Comparison of ENCODE assay signal across 32 mouse cellular contexts in genomic region chr6:144984221-144984620, GRCm38 (mm10).
"Had no signal": no experiment of that assay in that cellular context is flagged by ENCODE, and none has a peak within 500 bp of the region (broad histone marks: within the 10 kb centered on the region; RNA-seq: fewer than 3 reads in every experiment).

No protein-coding gene starts in this region.

- H3K4me3 ChIP-seq: limb, embryonic 10.5 days; limb, embryonic 12.5 days; limb, embryonic 13.5 days; limb, embryonic 15.5 days; liver, embryonic 12.5 days; liver, embryonic 13.5 days; liver, embryonic 15.5 days; lung, embryonic 15.5 days; megakaryocyte, embryonic 14.5 days; midbrain, embryonic 10.5 days; midbrain, embryonic 12.5 days; midbrain, embryonic 13.5 days; midbrain, embryonic 15.5 days; myocyte; neural tube, embryonic 12.5 days had no signal

- H3K4me2 ChIP-seq: limb, embryonic 12.5 days; limb, embryonic 13.5 days; limb, embryonic 15.5 days; liver, embryonic 11.5 days; liver, embryonic 12.5 days; liver, embryonic 13.5 days; liver, embryonic 15.5 days; lung, embryonic 14.5 days; lung, embryonic 15.5 days; midbrain, embryonic 11.5 days; midbrain, embryonic 12.5 days; midbrain, embryonic 13.5 days; midbrain, embryonic 15.5 days; neural tube, embryonic 12.5 days had no signal

- H3K9me3 ChIP-seq: limb, embryonic 10.5 days; limb, embryonic 12.5 days; limb, embryonic 13.5 days; limb, embryonic 15.5 days; liver, embryonic 12.5 days; liver, embryonic 13.5 days; liver, embryonic 15.5 days; lung, embryonic 15.5 days; midbrain, embryonic 10.5 days; midbrain, embryonic 12.5 days; midbrain, embryonic 13.5 days; midbrain, embryonic 15.5 days; neural tube, embryonic 12.5 days had no signal

- ATAC-seq: liver, embryonic 12.5 days; liver, postnatal 0 days; lung, postnatal 0 days; midbrain, embryonic 13.5 days; midbrain, embryonic 15.5 days; midbrain, embryonic 16.5 days had no signal

- H3K4me1 ChIP-seq: limb, embryonic 12.5 days; limb, embryonic 13.5 days; limb, embryonic 15.5 days; liver, embryonic 12.5 days; liver, embryonic 13.5 days; liver, embryonic 15.5 days; lung, embryonic 15.5 days; megakaryocyte, embryonic 14.5 days; midbrain, embryonic 10.5 days; midbrain, embryonic 12.5 days; midbrain, embryonic 13.5 days; midbrain, embryonic 15.5 days; neural tube, embryonic 12.5 days had no signal

- DNase-seq: left cerebral cortex, postnatal 4 days; liver; liver, embryonic 13.5 days; liver, postnatal 0 days; lung, adult 18-20 months; lung, adult 2 months; lung, embryonic 14.5 days; lung, postnatal 10 days; lung, postnatal 14 days; lung, postnatal 36 days; lung, postnatal 4 days; midbrain, embryonic 14.5 days had no signal

- H3K27ac ChIP-seq: limb, embryonic 10.5 days; limb, embryonic 12.5 days; limb, embryonic 13.5 days; limb, embryonic 15.5 days; liver, embryonic 12.5 days; liver, embryonic 13.5 days; liver, embryonic 14.5 days; liver, embryonic 15.5 days; lung, embryonic 15.5 days; macrophage; midbrain, embryonic 10.5 days; midbrain, embryonic 12.5 days; midbrain, embryonic 13.5 days; midbrain, embryonic 15.5 days; neural tube, embryonic 12.5 days had no signal

- H3K9ac ChIP-seq: limb, embryonic 12.5 days; limb, embryonic 13.5 days; limb, embryonic 15.5 days; liver, embryonic 12.5 days; liver, embryonic 13.5 days; liver, embryonic 14.5 days; liver, embryonic 15.5 days; liver, postnatal 0 days; lung, embryonic 14.5 days; lung, embryonic 15.5 days; midbrain, embryonic 12.5 days; midbrain, embryonic 13.5 days; midbrain, embryonic 15.5 days; neural tube, embryonic 12.5 days had no signal

- H3K36me3 ChIP-seq: limb, embryonic 10.5 days; limb, embryonic 12.5 days; limb, embryonic 13.5 days; limb, embryonic 15.5 days; liver, embryonic 12.5 days; liver, embryonic 13.5 days; liver, embryonic 15.5 days; lung, embryonic 15.5 days; midbrain, embryonic 10.5 days; midbrain, embryonic 12.5 days; midbrain, embryonic 13.5 days; midbrain, embryonic 15.5 days; neural tube, embryonic 12.5 days had no signal

- H3K27me3 ChIP-seq: limb, embryonic 12.5 days; limb, embryonic 13.5 days; limb, embryonic 15.5 days; liver, embryonic 12.5 days; liver, embryonic 13.5 days; liver, embryonic 15.5 days; lung, embryonic 15.5 days; megakaryocyte, embryonic 14.5 days; midbrain, embryonic 12.5 days; midbrain, embryonic 13.5 days; midbrain, embryonic 15.5 days; neural tube, embryonic 12.5 days had no signal
